Mouse (Mus musculus) kidney, embryonic 14.5 days (tissue): ENCODE data around the gene Gm3336. TPM values are rescaled to one million over a fixed set of nuclear protein-coding genes. Genes with fewer than 3 reads are reported as not detected.
A peak's percentile ranks its signal among the peaks of the same experiment; 100 is the strongest.

ENCODE experiments used
- ATAC-seq: fragments of 200-750 bp; cut with Nextera tagmentation; 2 replicates; pipeline ENCODE4 v1.8.0; 2017; ENCODE audit warnings: moderate number of reproducible peaks, mild to moderate bottlenecking, moderate TSS enrichment, moderate library complexity; ENCODE audit not compliant: low FRiP score, low TSS enrichment
- H3K27ac ChIP-seq: fragments of 300-500 bp; sonication (generic); 2 replicates; pipeline ENCODE4 v1.5.1; 2014; ENCODE audit warnings: low read depth, mild to moderate bottlenecking, low read length, moderate library complexity, mixed read lengths
- H3K27me3 ChIP-seq: fragments of 300-500 bp; sonication (generic); 2 replicates; pipeline ENCODE4 v1.6.1; 2014; ENCODE audit warnings: mild to moderate bottlenecking, low read length; ENCODE audit not compliant: control insufficient read depth, insufficient read depth
- H3K36me3 ChIP-seq: fragments of 300-500 bp; sonication (generic); 2 replicates; pipeline ENCODE4 v1.6.1; 2014; ENCODE audit warnings: low read length, mixed read lengths; ENCODE audit not compliant: control insufficient read depth, insufficient read depth
- H3K4me1 ChIP-seq: fragments of 300-500 bp; sonication (generic); 2 replicates; pipeline ENCODE4 v1.6.1; 2014; ENCODE audit warnings: low read length, mixed read lengths; ENCODE audit not compliant: control insufficient read depth, insufficient read depth
- H3K4me2 ChIP-seq: fragments of 300-500 bp; sonication (generic); replicated peaks from 2 replicates; pipeline ENCODE4 v1.6.1; 2014; ENCODE audit warnings: low read depth, mild to moderate bottlenecking, low read length
- H3K4me3 ChIP-seq: fragments of 300-500 bp; sonication (generic); 2 replicates; pipeline ENCODE4 v1.5.1; 2014; ENCODE audit warnings: mild to moderate bottlenecking, low read length
- H3K9ac ChIP-seq: fragments of 300-500 bp; sonication (generic); 2 replicates; pipeline ENCODE4 v1.6.1; 2014; ENCODE audit warnings: low read depth, mild to moderate bottlenecking, low read length, moderate library complexity
- H3K9me3 ChIP-seq: fragments of 300-500 bp; sonication (generic); 2 replicates; pipeline ENCODE4 v1.6.1; 2016; ENCODE audit warnings: low read length; ENCODE audit not compliant: control insufficient read depth
- WGBS: fragments of 180-500 bp; shearing (Covaris S2); extraction: QIAGEN DNeasy Blood & Tissue Kit; methylation state at CpG from one replicate; pipeline ENCODE4 v1.1.7; 2014; 5-methylcytosine and 5-hydroxymethylcytosine counted together
- polyA plus RNA-seq: library from polyadenylated mRNA; unstranded; fragments of >200 nt; fragmentation: Nextera tagmentation; extraction: Ambion mirVana; gene quantifications from 2 replicates; pipeline ENCODE4 v1.2.1, GENCODE M21; 2014

The Gm3336 gene
- polyA plus RNA-seq, 1 experiment from 2014 or later = 0.73 TPM

- WGBS = 3% methylated on average over 3 of the region's 3 CpGs
- ATAC-seq = no peak
- Histone ChIP-seq H3K27me3 (no peaks in the 10 kb centered on the region), H3K27ac (no peak overlapping the region), H3K4me2 (no peak overlapping the region), H3K4me3 (no peak overlapping the region), H3K36me3 (no peaks in the 10 kb centered on the region), H3K4me1 (no peaks in the 10 kb centered on the region), H3K9me3 (no peaks in the 10 kb centered on the region), H3K9ac (no peak overlapping the region)
Observed at GRCm38 (mm10) chr8:70720739-70721138, 2.4 kb downstream of the Gm3336 start.

- Histone ChIP-seq H3K9me3 (no peaks in the 10 kb centered on the region), H3K4me2 (no peak overlapping the region), H3K27me3 (no peaks in the 10 kb centered on the region; the same call in 1 of the 2 replicates), H3K36me3 (no peaks in the 10 kb centered on the region), H3K9ac (no peak overlapping the region), H3K4me1 (no peaks in the 10 kb centered on the region), H3K27ac (no peak overlapping the region), H3K4me3 (no peak overlapping the region)
- no peak for ATAC-seq
- WGBS = 89% methylated on average over 8 of the region's 8 CpGs
Observed at GRCm38 (mm10) chr8:70721601-70722000, 3.3 kb downstream of the Gm3336 start.

GRCm38 (mm10) chr8:70723486-70724210 lies 5.3 kb downstream of the Gm3336 start, which contains the start of gene Pde4c:
Gene Pde4c (plus strand): TSS chr8:70723720.
- peaks cover 2% of the 10 kb centered on the region; the same call in 1 of the 2 replicates for H3K27me3 ChIP-seq
- peak; percentile 83 for ATAC-seq
- H3K4me2 ChIP-seq = peak within 1 kb of the TSS; percentile 21
- 52% methylated on average over 7 of the region's 7 CpGs for whole genome bisulfite sequencing
- no peaks in the 10 kb centered on the region for H3K36me3 ChIP-seq
- H3K9ac ChIP-seq = no peak within 1 kb of the TSS; the same call in 1 of the 2 replicates
- peak within 1 kb of the TSS; percentile 86 for H3K27ac ChIP-seq
- H3K9me3 ChIP-seq = no peaks in the 10 kb centered on the region
- no peak within 1 kb of the TSS for H3K4me3 ChIP-seq
- no peaks in the 10 kb centered on the region for H3K4me1 ChIP-seq

GRCm38 (mm10) chr8:70724216-70724615 lies 5.9 kb downstream of the Gm3336 start:
- ATAC-seq = no peak
- WGBS = 58% methylated on average over 12 of the region's 12 CpGs
- H3K9me3 ChIP-seq = no peaks in the 10 kb centered on the region
- H3K4me3 ChIP-seq = no peak overlapping the region
- H3K4me2 ChIP-seq = peak overlapping the region; percentile 9; the same call in 1 of the 2 replicates
- H3K9ac ChIP-seq = no peak overlapping the region
- no peaks in the 10 kb centered on the region for H3K36me3 ChIP-seq
- peaks cover 2% of the 10 kb centered on the region; the same call in 1 of the 2 replicates for H3K27me3 ChIP-seq
- no peaks in the 10 kb centered on the region for H3K4me1 ChIP-seq
- peak overlapping the region; percentile 86 for H3K27ac ChIP-seq

GRCm38 (mm10) chr8:70725792-70726447 lies 7.6 kb downstream of the Gm3336 start:
- no peak overlapping the region for H3K9ac ChIP-seq
- 26% methylated on average over 14 of the region's 14 CpGs for WGBS
- H3K9me3 ChIP-seq = no peaks in the 10 kb centered on the region
- no peak overlapping the region for H3K4me2 ChIP-seq
- H3K36me3 ChIP-seq = no peaks in the 10 kb centered on the region
- ATAC-seq = no peak
- H3K4me1 ChIP-seq = no peaks in the 10 kb centered on the region
- H3K4me3 ChIP-seq = no peak overlapping the region
- no peak overlapping the region for H3K27ac ChIP-seq
- peaks cover 17% of the 10 kb centered on the region for H3K27me3 ChIP-seq

GRCm38 (mm10) chr8:70726721-70727120 lies 8.4 kb downstream of the Gm3336 start:
- no peak for ATAC-seq
- Histone ChIP-seq H3K9ac (no peak overlapping the region), H3K27ac (no peak overlapping the region), H3K27me3 (peaks cover 21% of the 10 kb centered on the region), H3K4me1 (no peaks in the 10 kb centered on the region), H3K9me3 (no peaks in the 10 kb centered on the region), H3K36me3 (no peaks in the 10 kb centered on the region), H3K4me2 (no peak overlapping the region), H3K4me3 (no peak overlapping the region)
- WGBS = 46% methylated on average over 11 of the region's 11 CpGs

GRCm38 (mm10) chr8:70729808-70730475 lies 11.6 kb downstream of the Gm3336 start:
- H3K27me3 ChIP-seq = peaks cover 27% of the 10 kb centered on the region
- H3K4me2 ChIP-seq = peak overlapping the region; percentile 46
- no peaks in the 10 kb centered on the region for H3K9me3 ChIP-seq
- 3% methylated on average over 34 of the region's 34 CpGs for WGBS
- peak overlapping the region; percentile 42; the same call in 1 of the 2 replicates for H3K9ac ChIP-seq
- H3K4me1 ChIP-seq = no peaks in the 10 kb centered on the region
- H3K4me3 ChIP-seq = peak overlapping the region; percentile 27
- no peaks in the 10 kb centered on the region for H3K36me3 ChIP-seq
- peak; percentile 22; the same call in 1 of the 2 replicates for ATAC-seq
- no peak overlapping the region for H3K27ac ChIP-seq

GRCm38 (mm10) chr8:70730956-70731355 lies 12.6 kb downstream of the Gm3336 start:
- WGBS = 88% methylated on average over 4 of the region's 4 CpGs
- Histone ChIP-seq H3K4me1 (no peaks in the 10 kb centered on the region), H3K9ac (no peak overlapping the region), H3K36me3 (no peaks in the 10 kb centered on the region), H3K27ac (no peak overlapping the region), H3K9me3 (no peaks in the 10 kb centered on the region), H3K4me3 (no peak overlapping the region), H3K27me3 (peaks cover 27% of the 10 kb centered on the region), H3K4me2 (no peak overlapping the region)
- ATAC-seq = no peak
